In the genomic region with DNA sequence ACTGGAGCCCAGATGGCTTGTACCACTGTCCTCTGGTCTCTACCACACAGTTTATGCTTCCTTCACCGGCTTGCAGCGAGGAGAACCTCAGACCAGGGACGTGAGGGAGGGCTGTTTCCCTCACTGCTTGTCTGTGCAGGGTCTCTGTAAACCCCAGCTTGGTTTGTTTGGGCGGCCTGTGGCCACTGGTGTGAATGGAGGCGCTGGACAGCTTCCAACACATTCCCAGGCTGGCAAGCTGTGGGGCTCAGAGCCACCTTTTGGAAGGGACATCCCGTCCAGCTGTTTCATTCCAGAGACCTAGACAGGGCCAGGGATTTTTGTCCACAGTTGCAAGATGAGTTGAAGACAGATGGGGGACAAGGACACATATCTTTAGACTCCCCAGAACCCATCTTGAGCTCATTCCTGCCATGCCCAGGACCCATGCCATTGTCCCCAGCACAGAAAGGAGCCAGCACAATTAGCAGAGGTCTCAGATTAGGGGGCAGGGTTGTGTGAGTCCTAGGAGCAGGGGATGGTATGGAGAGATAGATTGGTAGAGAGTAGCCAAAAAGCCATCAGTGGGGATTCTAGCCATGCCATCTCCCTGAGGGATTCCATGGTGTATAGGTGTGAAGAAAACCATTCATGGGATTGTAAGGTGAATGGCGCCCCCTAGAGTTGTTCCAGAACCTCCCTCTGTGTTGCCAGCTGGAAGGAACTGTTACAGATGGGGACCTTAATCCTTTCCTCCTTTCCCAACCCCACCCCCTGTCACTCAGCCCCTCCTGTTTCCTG, we compare ENCODE assay signal across 8 mouse cellular contexts. TPM values are rescaled to one million over a fixed set of nuclear protein-coding genes. Genes with fewer than 3 reads are reported as not detected.
DNase-seq lines count a peak whose midpoint lies in the region; ATAC-seq lines count a peak whose summit lies in the region.

No protein-coding gene starts in this region.

- H3K9ac ChIP-seq in hindbrain, embryonic 13.5 days = peak overlapping the region; percentile 88

- H3K36me3 ChIP-seq in hindbrain, embryonic 13.5 days = no peaks in the 10 kb centered on the region

- peaks cover 9% of the 10 kb centered on the region; the same call in 1 of the 2 replicates for H3K27me3 ChIP-seq in hindbrain, embryonic 13.5 days

- no peaks in the 10 kb centered on the region for H3K9me3 ChIP-seq in hindbrain, embryonic 13.5 days

- ATAC-seq in hindbrain, embryonic 13.5 days (ENCODE audit: low FRiP score) = no peak
- no peak for ATAC-seq in inflammation-experienced regulatory T-cells, adult 6 months

- no peak overlapping the region for H3K4me3 ChIP-seq in hindbrain, embryonic 13.5 days

- peaks cover 78% of the 10 kb centered on the region for H3K4me1 ChIP-seq in hindbrain, embryonic 13.5 days (replicated peaks)

- peak; percentile 29 to 60 for DNase-seq in adrenal gland, adult (ENCODE audit: inconsistent age in 2 of 2, low spot score in 1 of 2)
- DNase-seq in adrenal gland, adult 8-10 months = no peak
- peak; percentile 53 for DNase-seq in right cerebral cortex, postnatal 4 days
- no peak for DNase-seq in right cerebral cortex, adult 2 months (ENCODE audit: low spot score in 2 of 2)
- peak; percentile 66 to 82 for DNase-seq in lung, postnatal 4 days
- no peak for DNase-seq in embryo, embryonic 11 days

- H3K4me2 ChIP-seq in hindbrain, embryonic 13.5 days = peak overlapping the region; percentile 76

- H3K27ac ChIP-seq in hindbrain, embryonic 13.5 days = peak overlapping the region; percentile 75

- WGBS in hindbrain, embryonic 13.5 days = 16% methylated on average over 7 of the region's 7 CpGs

RNA-seq across cellular contexts. Expression of a gene that starts 4.1 kb away (rescaled TPM):
- 10 to 100 TPM; 21.3 to 36.8 (median 30.8) TPM for total RNA-seq in adrenal gland, adult 8-10 months (2022)
- 17.1 and 20.3 TPM in 2 replicates for polyA plus RNA-seq in hindbrain, embryonic 13.5 days (2015; fragmentation: Nextera tagmentation; extraction: Ambion mirVana)
- 1 to 10 TPM; 7.4 to 8.1 (median 7.6) TPM for polyA plus RNA-seq in inflammation-experienced regulatory T-cells, adult 6 months (2017; shearing (Covaris generic))

RNA-seq across cellular contexts. Expression of a gene that starts 24.1 kb away (rescaled TPM):
- under 1 TPM; 0.20 to 0.95 (median 0.72) TPM for total RNA-seq in adrenal gland, adult 8-10 months (2022)
- polyA plus RNA-seq in hindbrain, embryonic 13.5 days (2015; fragmentation: Nextera tagmentation; extraction: Ambion mirVana) = 5.9 and 6.0 TPM in 2 replicates
- 10 to 100 TPM in 1 of 3 experiments, 1 to 10 TPM in 2; 5.1 to 40.6 (median 5.2) TPM for polyA plus RNA-seq in inflammation-experienced regulatory T-cells, adult 6 months (2017; shearing (Covaris generic))

RNA-seq across cellular contexts. Expression of a gene that starts 51.1 kb away (rescaled TPM):
- total RNA-seq in adrenal gland, adult 8-10 months (2022) = not detected
- 1.5 and 1.6 TPM in 2 replicates for polyA plus RNA-seq in hindbrain, embryonic 13.5 days (2015; fragmentation: Nextera tagmentation; extraction: Ambion mirVana)
- not detected for polyA plus RNA-seq in inflammation-experienced regulatory T-cells, adult 6 months (2017; shearing (Covaris generic))

Comparison
In these comparisons a context has a peak if more than half of its experiments do, and no peak if none do; other contexts are left out.
1. DNase-seq: peak in adrenal gland, adult (2 of 2), right cerebral cortex, postnatal 4 days (single experiment) and lung, postnatal 4 days (2 of 2); none in adrenal gland, adult 8-10 months (single experiment), right cerebral cortex, adult 2 months (0 of 2) and embryo, embryonic 11 days (single experiment).